Mouse (Mus musculus): ENCODE results near the gene Tarbp2. TPM values are rescaled to one million over a fixed set of nuclear protein-coding genes. Genes with fewer than 3 reads are reported as not detected.

Tarbp2 gene
- 1.1 TPM for polyA plus RNA-seq (2014; fragmentation: Illumina TruSeq; extraction: RNeasy Lipid Tissue Mini Kit (QIAGEN cat#74804); ENCODE audit: low read depth, low replicate concordance)

GRCm38 (mm10) chr15:102517976-102518858, at the start of gene Tarbp2:
Tarbp2 (plus strand) TSS chr15:102518192.

GRCm38 (mm10) chr15:102470183-102470604, 47.8 kb upstream of the Tarbp2 start, which contains the start of gene Pcbp2:
Pcbp2 (plus strand) TSS chr15:102470539.

GRCm38 (mm10) chr15:102503447-102503846, 14.5 kb upstream of the Tarbp2 start, which contains the start of gene Gm10337:
Gm10337 (plus strand) TSS chr15:102503722.

GRCm38 (mm10) chr15:102516728-102517404, 1.1 kb upstream of the Tarbp2 start, which contains the start of gene Map3k12:
Map3k12 (minus strand) TSS chr15:102517064.

GRCm38 (mm10) chr15:102524892-102525485, 7.0 kb downstream of the Tarbp2 start, which contains the start of gene Npff:
Npff (minus strand) TSS chr15:102524942.

Other genes with a start within 250 kb of the Tarbp2 start
- not detected for gene Gm9918, start 247.6 kb upstream of the Tarbp2 start, polyA plus RNA-seq (2014; fragmentation: Illumina TruSeq; extraction: RNeasy Lipid Tissue Mini Kit (QIAGEN cat#74804); ENCODE audit: low read depth, low replicate concordance)
- gene Mfsd5, start 238.7 kb upstream of the Tarbp2 start, polyA plus RNA-seq (2014; fragmentation: Illumina TruSeq; extraction: RNeasy Lipid Tissue Mini Kit (QIAGEN cat#74804); ENCODE audit: low read depth, low replicate concordance) = 0.93 TPM
- not detected for gene Espl1, start 221.9 kb upstream of the Tarbp2 start, polyA plus RNA-seq (2014; fragmentation: Illumina TruSeq; extraction: RNeasy Lipid Tissue Mini Kit (QIAGEN cat#74804); ENCODE audit: low read depth, low replicate concordance)
- 84.0 TPM for gene Pfdn5, start 192.1 kb upstream of the Tarbp2 start, polyA plus RNA-seq (2014; fragmentation: Illumina TruSeq; extraction: RNeasy Lipid Tissue Mini Kit (QIAGEN cat#74804); ENCODE audit: low read depth, low replicate concordance)
- 4.4 TPM for gene Myg1, start 186.5 kb upstream of the Tarbp2 start, polyA plus RNA-seq (2014; fragmentation: Illumina TruSeq; extraction: RNeasy Lipid Tissue Mini Kit (QIAGEN cat#74804); ENCODE audit: low read depth, low replicate concordance)
- gene Aaas, start 167.4 kb upstream of the Tarbp2 start, polyA plus RNA-seq (2014; fragmentation: Illumina TruSeq; extraction: RNeasy Lipid Tissue Mini Kit (QIAGEN cat#74804); ENCODE audit: low read depth, low replicate concordance) = 3.6 TPM
- gene Sp7, start 151.0 kb upstream of the Tarbp2 start, polyA plus RNA-seq (2014; fragmentation: Illumina TruSeq; extraction: RNeasy Lipid Tissue Mini Kit (QIAGEN cat#74804); ENCODE audit: low read depth, low replicate concordance) = not detected
- gene Sp1, start 112.0 kb upstream of the Tarbp2 start, polyA plus RNA-seq (2014; fragmentation: Illumina TruSeq; extraction: RNeasy Lipid Tissue Mini Kit (QIAGEN cat#74804); ENCODE audit: low read depth, low replicate concordance) = 55.3 TPM
- gene Amhr2, start 72.8 kb upstream of the Tarbp2 start, polyA plus RNA-seq (2014; fragmentation: Illumina TruSeq; extraction: RNeasy Lipid Tissue Mini Kit (QIAGEN cat#74804); ENCODE audit: low read depth, low replicate concordance) = not detected
- 53.1 TPM for gene Prr13, start 59.2 kb upstream of the Tarbp2 start, polyA plus RNA-seq (2014; fragmentation: Illumina TruSeq; extraction: RNeasy Lipid Tissue Mini Kit (QIAGEN cat#74804); ENCODE audit: low read depth, low replicate concordance)
- 701 TPM for gene Pcbp2, start 47.7 kb upstream of the Tarbp2 start, polyA plus RNA-seq (2014; fragmentation: Illumina TruSeq; extraction: RNeasy Lipid Tissue Mini Kit (QIAGEN cat#74804); ENCODE audit: low read depth, low replicate concordance)
- not detected for gene Gm10337, start 14.5 kb upstream of the Tarbp2 start, polyA plus RNA-seq (2014; fragmentation: Illumina TruSeq; extraction: RNeasy Lipid Tissue Mini Kit (QIAGEN cat#74804); ENCODE audit: low read depth, low replicate concordance)
- gene Map3k12, start 1.1 kb upstream of the Tarbp2 start, polyA plus RNA-seq (2014; fragmentation: Illumina TruSeq; extraction: RNeasy Lipid Tissue Mini Kit (QIAGEN cat#74804); ENCODE audit: low read depth, low replicate concordance) = 1.4 TPM
- gene Npff, start 6.8 kb downstream of the Tarbp2 start, polyA plus RNA-seq (2014; fragmentation: Illumina TruSeq; extraction: RNeasy Lipid Tissue Mini Kit (QIAGEN cat#74804); ENCODE audit: low read depth, low replicate concordance) = not detected
- gene Gm28047, start 106.9 kb downstream of the Tarbp2 start, polyA plus RNA-seq (2014; fragmentation: Illumina TruSeq; extraction: RNeasy Lipid Tissue Mini Kit (QIAGEN cat#74804); ENCODE audit: low read depth, low replicate concordance) = not detected
- 23.5 TPM for gene Atf7, start 107.3 kb downstream of the Tarbp2 start, polyA plus RNA-seq (2014; fragmentation: Illumina TruSeq; extraction: RNeasy Lipid Tissue Mini Kit (QIAGEN cat#74804); ENCODE audit: low read depth, low replicate concordance)
- gene Atp5g2, start 154.2 kb downstream of the Tarbp2 start, polyA plus RNA-seq (2014; fragmentation: Illumina TruSeq; extraction: RNeasy Lipid Tissue Mini Kit (QIAGEN cat#74804); ENCODE audit: low read depth, low replicate concordance) = 17.9 TPM
- 63.3 TPM for gene Calcoco1, start 204.0 kb downstream of the Tarbp2 start, polyA plus RNA-seq (2014; fragmentation: Illumina TruSeq; extraction: RNeasy Lipid Tissue Mini Kit (QIAGEN cat#74804); ENCODE audit: low read depth, low replicate concordance)

All from kidney, adult 10 weeks (tissue).